Mouse (Mus musculus) liver, postnatal 0 days (tissue): ENCODE data around the gene Tmem107.

Source experiments
- CTCF ChIP-seq: sonication (generic); IDR thresholded peaks from 2 replicates; pipeline ENCODE4 v1.5.1; 2016; ENCODE audit warnings: antibody characterized with exemption, low read depth
- EP300 ChIP-seq: IDR thresholded peaks from 2 replicates; pipeline ENCODE4 v1.6.1; 2016; ENCODE audit warnings: antibody characterized with exemption, low read depth, mild to moderate bottlenecking

DNA sequence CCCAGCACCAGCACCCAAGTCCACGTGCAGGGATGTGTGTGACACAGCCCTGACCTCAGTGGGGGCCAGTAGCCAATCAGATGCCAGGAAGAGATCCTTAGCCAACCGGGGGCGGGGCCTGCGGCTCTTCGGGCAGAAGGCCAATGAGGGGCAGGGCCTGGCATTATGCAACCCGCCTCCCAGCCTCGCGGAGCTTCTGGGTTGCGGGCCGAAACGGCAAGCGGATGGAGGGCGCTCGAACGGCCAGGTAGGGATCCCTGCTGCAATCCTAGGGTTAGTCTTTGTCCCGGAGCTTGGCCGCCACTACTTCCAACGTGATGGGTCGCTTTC, 28.1 kb downstream of the Tmem107 start:
- no peak for TF ChIP-seq CTCF
- TF ChIP-seq EP300: no peak; the same call in 1 of the 2 replicates
